Mouse (Mus musculus) midbrain, embryonic 13.5 days (tissue): ENCODE measurements around the gene Zyx. TPM values are rescaled to one million over a fixed set of nuclear protein-coding genes. Genes with fewer than 3 reads are reported as not detected.

Experiments used
- ATAC-seq: fragments of 200-750 bp; cut with Nextera tagmentation; 2 replicates; pipeline ENCODE4 v1.8.0; 2017; ENCODE audit warnings: mild to moderate bottlenecking, moderate TSS enrichment, moderate library complexity
- H3K27ac ChIP-seq: fragments of 300-500 bp; sonication (generic); 2 replicates; pipeline ENCODE4 v1.5.1; 2015; ENCODE audit warnings: inconsistent platforms, mild to moderate bottlenecking, moderate library complexity
- H3K27me3 ChIP-seq: fragments of 300-500 bp; sonication (generic); 2 replicates; pipeline ENCODE4 v1.6.1; 2015; ENCODE audit warnings: mild to moderate bottlenecking, inconsistent platforms
- H3K36me3 ChIP-seq: fragments of 300-500 bp; sonication (generic); 2 replicates; pipeline ENCODE4 v1.6.1; 2015; ENCODE audit warnings: mild to moderate bottlenecking, inconsistent platforms
- H3K4me1 ChIP-seq: fragments of 300-500 bp; sonication (generic); replicated peaks from 2 replicates; pipeline ENCODE4 v1.6.1; 2015; ENCODE audit warnings: inconsistent platforms
- H3K4me2 ChIP-seq: fragments of 300-500 bp; sonication (generic); replicated peaks from 2 replicates; pipeline ENCODE4 v1.6.1; 2015; ENCODE audit warnings: moderate library complexity, mild to moderate bottlenecking, inconsistent platforms
- H3K4me3 ChIP-seq: fragments of 300-500 bp; sonication (generic); replicated peaks from 2 replicates; pipeline ENCODE4 v1.5.1; 2015; ENCODE audit warnings: mild to moderate bottlenecking, inconsistent platforms
- H3K9ac ChIP-seq: fragments of 300-500 bp; sonication (generic); replicated peaks from 2 replicates; pipeline ENCODE4 v1.6.1; 2015; ENCODE audit warnings: mild to moderate bottlenecking, inconsistent platforms
- H3K9me3 ChIP-seq: fragments of 300-500 bp; sonication (generic); 2 replicates; pipeline ENCODE4 v1.6.1; 2016; ENCODE audit warnings: mild to moderate bottlenecking, inconsistent platforms
- WGBS: fragments of 180-500 bp; shearing (Covaris S2); methylation state at CpG from one replicate; pipeline ENCODE4 v1.1.7; 2015; 5-methylcytosine and 5-hydroxymethylcytosine counted together
- polyA plus RNA-seq: library from polyadenylated mRNA; unstranded; fragments of >200 nt; fragmentation: Nextera tagmentation; extraction: Ambion mirVana; gene quantifications from 2 replicates; pipeline ENCODE4 v1.2.1, GENCODE M21; 2015

Gene Zyx
- polyA plus RNA-seq, 1 experiment from 2014 or later: 46.2 TPM

GRCm38 (mm10) chr6:42391796-42392330 lies 42.4 kb downstream of the Zyx start:
- Histone ChIP-seq H3K9me3 (no peaks in the 10 kb centered on the region), H3K27ac (no peak overlapping the region), H3K27me3 (no peaks in the 10 kb centered on the region), H3K9ac (no peak overlapping the region), H3K4me3 (no peak overlapping the region), H3K36me3 (no peaks in the 10 kb centered on the region), H3K4me2 (no peak overlapping the region), H3K4me1 (no peaks in the 10 kb centered on the region)
- no peak for ATAC-seq
- WGBS: 62% methylated on average over 2 of the region's 2 CpGs

DNA sequence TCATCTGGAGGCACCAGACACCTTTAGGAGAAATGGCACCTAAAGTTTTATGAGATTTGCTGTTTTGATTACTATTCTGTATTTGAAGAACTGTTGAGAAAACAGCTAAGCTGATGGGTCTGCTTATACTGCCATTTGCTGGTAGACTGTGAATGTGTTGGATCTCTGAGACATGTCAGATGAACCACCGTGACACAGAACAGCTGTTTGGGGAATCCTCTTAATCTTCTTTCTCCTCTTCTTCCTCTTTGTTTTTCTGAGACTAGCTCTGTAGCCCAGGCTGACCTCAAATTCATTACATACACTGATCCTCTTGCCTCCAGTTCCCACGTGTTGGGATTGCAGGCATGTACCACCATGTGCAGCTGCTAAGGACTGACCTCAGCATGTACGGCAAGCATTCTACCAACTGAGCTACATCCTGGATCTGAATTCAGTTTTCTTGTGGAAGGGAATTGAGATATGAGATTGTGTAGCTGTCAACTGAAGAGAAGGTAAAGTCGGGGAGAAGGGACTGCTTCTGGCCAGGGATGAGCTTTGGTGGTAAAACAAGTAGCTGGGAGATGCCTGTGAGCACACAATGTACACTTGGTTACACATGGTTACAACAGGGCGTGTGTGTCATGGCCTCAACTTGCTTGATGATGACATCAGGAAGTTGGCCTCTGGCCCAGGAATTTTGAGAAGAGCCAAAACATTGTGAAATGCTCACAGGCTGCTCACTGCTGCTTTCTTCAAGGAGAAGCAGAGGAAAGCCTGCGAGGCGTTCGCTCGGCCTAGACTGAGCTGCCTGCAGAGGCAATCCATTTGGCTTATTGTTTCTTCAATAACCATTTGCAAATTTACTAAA lies 46.8 kb downstream of the Zyx start:
- Histone ChIP-seq H3K36me3 (no peaks in the 10 kb centered on the region), H3K9me3 (no peaks in the 10 kb centered on the region), H3K4me2 (no peak overlapping the region), H3K27me3 (no peaks in the 10 kb centered on the region), H3K4me1 (no peaks in the 10 kb centered on the region), H3K9ac (no peak overlapping the region), H3K4me3 (no peak overlapping the region), H3K27ac (no peak overlapping the region)
- no peak for ATAC-seq
- WGBS: 77% methylated on average over 9 of the region's 9 CpGs

- H3K27me3 ChIP-seq: no peaks in the 10 kb centered on the region
- H3K4me3 ChIP-seq: no peak overlapping the region
- H3K4me1 ChIP-seq: no peaks in the 10 kb centered on the region
- no peak for ATAC-seq
- H3K4me2 ChIP-seq: no peak overlapping the region
- H3K36me3 ChIP-seq: no peaks in the 10 kb centered on the region
- no peak overlapping the region for H3K9ac ChIP-seq
- H3K27ac ChIP-seq: no peak overlapping the region
- no peaks in the 10 kb centered on the region for H3K9me3 ChIP-seq
- WGBS: 77% methylated on average over 3 of the region's 3 CpGs
Observed at GRCm38 (mm10) chr6:42397041-42397657, 47.7 kb downstream of the Zyx start.

GRCm38 (mm10) chr6:42398285-42398684 lies 48.9 kb downstream of the Zyx start:
- Histone ChIP-seq H3K4me3 (no peak overlapping the region), H3K4me1 (no peaks in the 10 kb centered on the region), H3K36me3 (no peaks in the 10 kb centered on the region), H3K27ac (no peak overlapping the region), H3K4me2 (no peak overlapping the region), H3K27me3 (no peaks in the 10 kb centered on the region), H3K9me3 (no peaks in the 10 kb centered on the region), H3K9ac (no peak overlapping the region)
- no peak for ATAC-seq
- 91% methylated on average over 3 of the region's 3 CpGs for WGBS

DNA sequence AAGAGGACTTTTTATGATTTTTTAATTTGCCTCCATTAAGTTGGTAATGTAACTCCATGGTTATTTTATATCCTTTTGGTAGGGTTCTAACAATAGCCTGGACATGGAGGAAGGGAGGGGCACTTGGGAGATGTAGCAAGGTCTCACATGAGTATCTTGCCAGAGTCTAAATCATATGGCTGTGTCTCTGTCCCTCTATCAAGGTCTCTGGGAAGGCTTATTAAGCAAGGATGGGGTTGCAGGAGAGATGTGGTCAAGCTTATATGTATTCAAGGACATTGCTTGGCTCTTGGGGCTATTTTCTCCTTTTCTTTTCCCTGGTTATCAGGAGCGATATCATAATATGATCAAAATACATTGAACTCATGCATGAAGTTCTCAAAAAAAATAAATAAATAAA lies 49.6 kb downstream of the Zyx start:
- Histone ChIP-seq H3K9me3 (no peaks in the 10 kb centered on the region), H3K27ac (no peak overlapping the region), H3K9ac (no peak overlapping the region), H3K4me3 (no peak overlapping the region), H3K27me3 (no peaks in the 10 kb centered on the region), H3K36me3 (no peaks in the 10 kb centered on the region), H3K4me2 (no peak overlapping the region), H3K4me1 (no peaks in the 10 kb centered on the region)
- 92% methylated on average over 1 of the region's 1 CpGs for WGBS
- no peak for ATAC-seq

DNA sequence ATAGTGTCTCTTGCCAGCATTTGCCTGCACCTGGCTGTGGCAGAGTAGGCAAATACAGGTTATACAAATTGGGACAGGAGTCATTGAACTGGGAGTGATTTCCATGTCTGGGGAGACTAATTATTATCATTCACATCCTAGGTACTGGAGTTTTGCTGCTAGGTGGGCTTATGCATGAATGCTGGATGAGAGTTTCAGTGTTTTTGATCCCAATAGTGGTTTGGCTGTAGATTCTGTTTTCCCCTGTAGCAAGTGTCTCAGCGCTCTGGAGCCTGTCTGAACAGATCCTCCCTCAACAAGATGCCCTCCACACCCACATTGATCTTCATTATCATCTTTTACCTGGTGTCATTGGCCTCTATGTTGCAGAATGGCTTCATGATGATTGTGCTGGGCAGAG lies 50.5 kb downstream of the Zyx start, which contains the start of gene Tas2r143:
Gene Tas2r143, plus strand, starts transcription at position 301 of the 400 bp plus-strand sequence.
- no peaks in the 10 kb centered on the region for H3K4me1 ChIP-seq
- H3K4me2 ChIP-seq: no peak within 1 kb of the TSS
- no peak for ATAC-seq
- no peak within 1 kb of the TSS for H3K4me3 ChIP-seq
- 74% methylated on average over 1 of the region's 1 CpGs for WGBS
- H3K36me3 ChIP-seq: no peaks in the 10 kb centered on the region
- no peaks in the 10 kb centered on the region for H3K27me3 ChIP-seq
- H3K9ac ChIP-seq: no peak within 1 kb of the TSS
- no peaks in the 10 kb centered on the region for H3K9me3 ChIP-seq
- H3K27ac ChIP-seq: no peak within 1 kb of the TSS

DNA sequence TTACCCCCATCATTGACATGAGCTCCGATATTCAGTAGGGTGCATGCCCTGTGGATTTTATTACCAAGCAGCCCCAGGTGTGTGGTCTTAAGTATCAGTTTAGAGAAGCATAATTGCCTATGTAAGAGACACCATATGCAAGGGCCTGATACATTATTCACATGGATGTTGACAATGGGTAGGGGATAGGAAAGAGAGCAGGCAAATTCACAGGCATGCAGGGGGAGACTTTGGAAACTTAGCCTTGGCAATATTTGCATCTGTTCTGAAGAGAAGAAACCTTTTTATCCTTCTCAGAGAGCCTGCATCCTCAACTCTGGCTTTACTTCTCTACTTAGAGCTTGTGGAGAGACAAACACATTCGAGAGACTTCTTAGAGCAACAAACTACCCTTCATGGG lies 55.7 kb downstream of the Zyx start, which contains the start of gene Tas2r135:
Gene Tas2r135, plus strand, starts transcription at position 301 of the 400 bp plus-strand sequence.
- ATAC-seq: no peak
- Histone ChIP-seq H3K4me3 (no peak within 1 kb of the TSS), H3K4me1 (no peaks in the 10 kb centered on the region), H3K36me3 (no peaks in the 10 kb centered on the region), H3K27me3 (no peaks in the 10 kb centered on the region), H3K9me3 (no peaks in the 10 kb centered on the region), H3K9ac (no peak within 1 kb of the TSS), H3K27ac (no peak within 1 kb of the TSS), H3K4me2 (no peak within 1 kb of the TSS)
- WGBS: 89% methylated on average over 2 of the region's 2 CpGs

Other genes starting within 250 kb of the Zyx start
- gene Tas2r139, start 208.7 kb upstream of the Zyx start, polyA plus RNA-seq: not detected in 2 replicates
- gene Tas2r144, start 134.3 kb upstream of the Zyx start, polyA plus RNA-seq: not detected in 2 replicates
- 9.1 and 10.8 TPM in 2 replicates for gene Gstk1, start 103.7 kb upstream of the Zyx start, polyA plus RNA-seq
- gene Tmem139, start 87.7 kb upstream of the Zyx start, polyA plus RNA-seq: 0.18 TPM in 1 of 2 replicates, not detected in the other
- 57.3 and 57.6 TPM in 2 replicates for gene Casp2, start 84.6 kb upstream of the Zyx start, polyA plus RNA-seq
- gene Clcn1, start 62.9 kb upstream of the Zyx start, polyA plus RNA-seq: 1.9 TPM in 2 replicates
- gene Fam131b, start 25.0 kb upstream of the Zyx start, polyA plus RNA-seq: 5.4 and 5.7 TPM in 2 replicates
- 0.24 TPM in 2 replicates for gene Epha1, start 23.6 kb downstream of the Zyx start, polyA plus RNA-seq
- not detected in 2 replicates for gene Tas2r143, start 50.6 kb downstream of the Zyx start, polyA plus RNA-seq
- gene Tas2r135, start 55.8 kb downstream of the Zyx start, polyA plus RNA-seq: not detected in 2 replicates
- not detected in 2 replicates for gene Tas2r126, start 84.9 kb downstream of the Zyx start, polyA plus RNA-seq
- gene Olfr458, start 115.6 kb downstream of the Zyx start, polyA plus RNA-seq: not detected in 2 replicates
- gene Olfr457, start 126.7 kb downstream of the Zyx start, polyA plus RNA-seq: not detected in 2 replicates
- gene Olfr456, start 137.6 kb downstream of the Zyx start, polyA plus RNA-seq: not detected in 2 replicates
- not detected in 2 replicates for gene Olfr455, start 198.0 kb downstream of the Zyx start, polyA plus RNA-seq
- gene Tcaf3, start 248.1 kb downstream of the Zyx start, polyA plus RNA-seq: not detected in 2 replicates